Mouse (Mus musculus) stomach, embryonic 14.5 days (tissue): Measurements from ENCODE around the gene S100a7a. TPM values are rescaled to one million over a fixed set of nuclear protein-coding genes. Genes with fewer than 3 reads are reported as not detected.

Experiments
- ATAC-seq: fragments of 200-750 bp; cut with Nextera tagmentation; 2 replicates; pipeline ENCODE4 v1.8.0; 2017; ENCODE audit warnings: low read depth, moderate TSS enrichment; ENCODE audit not compliant: insufficient number of reproducible peaks, insufficient read depth, low FRiP score
- H3K27ac ChIP-seq: fragments of 300-500 bp; sonication (generic); 2 replicates; pipeline ENCODE4 v1.5.1; 2014; ENCODE audit warnings: mild to moderate bottlenecking, low read length, moderate library complexity, mixed read lengths
- H3K27me3 ChIP-seq: fragments of 300-500 bp; sonication (generic); 2 replicates; pipeline ENCODE4 v1.6.1; 2014; ENCODE audit warnings: low read length, control low read depth, mixed read lengths; ENCODE audit not compliant: control insufficient read depth, insufficient read depth
- H3K36me3 ChIP-seq: fragments of 300-500 bp; sonication (generic); 2 replicates; pipeline ENCODE4 v1.6.1; 2014; ENCODE audit warnings: mild to moderate bottlenecking, control low read depth, low read length, moderate library complexity, mixed read lengths; ENCODE audit not compliant: control insufficient read depth, insufficient read depth
- H3K4me1 ChIP-seq: fragments of 300-500 bp; sonication (generic); 2 replicates; pipeline ENCODE4 v1.6.1; 2014; ENCODE audit warnings: low read length, control low read depth, mixed read lengths; ENCODE audit not compliant: control insufficient read depth, insufficient read depth
- H3K4me2 ChIP-seq: fragments of 300-500 bp; sonication (generic); replicated peaks from 2 replicates; pipeline ENCODE4 v1.6.1; 2014; ENCODE audit warnings: low read depth, low read length, control low read depth
- H3K4me3 ChIP-seq: fragments of 300-500 bp; sonication (generic); 2 replicates; pipeline ENCODE4 v1.5.1; 2014; ENCODE audit warnings: low read depth, low read length, control low read depth
- H3K9ac ChIP-seq: fragments of 300-500 bp; sonication (generic); replicated peaks from 2 replicates; pipeline ENCODE4 v1.6.1; 2014; ENCODE audit warnings: low read depth, mild to moderate bottlenecking, control low read depth, low read length, moderate library complexity, mixed read lengths
- H3K9me3 ChIP-seq: fragments of 300-500 bp; sonication (generic); 2 replicates; pipeline ENCODE4 v1.6.1; 2016; ENCODE audit warnings: low read depth, low read length, control low read depth; ENCODE audit not compliant: control insufficient read depth
- WGBS: fragments of 180-500 bp; shearing (Covaris S2); extraction: QIAGEN DNeasy Blood & Tissue Kit; methylation state at CpG from one replicate; pipeline ENCODE4 v1.1.7; 2014; 5-methylcytosine and 5-hydroxymethylcytosine counted together
- polyA plus RNA-seq: library from polyadenylated mRNA; unstranded; fragments of >200 nt; fragmentation: Nextera tagmentation; extraction: Ambion mirVana; gene quantifications from 2 replicates; pipeline ENCODE4 v1.2.1, GENCODE M21; 2014

The S100a7a gene
- not detected in 2 replicates for polyA plus RNA-seq

DNA sequence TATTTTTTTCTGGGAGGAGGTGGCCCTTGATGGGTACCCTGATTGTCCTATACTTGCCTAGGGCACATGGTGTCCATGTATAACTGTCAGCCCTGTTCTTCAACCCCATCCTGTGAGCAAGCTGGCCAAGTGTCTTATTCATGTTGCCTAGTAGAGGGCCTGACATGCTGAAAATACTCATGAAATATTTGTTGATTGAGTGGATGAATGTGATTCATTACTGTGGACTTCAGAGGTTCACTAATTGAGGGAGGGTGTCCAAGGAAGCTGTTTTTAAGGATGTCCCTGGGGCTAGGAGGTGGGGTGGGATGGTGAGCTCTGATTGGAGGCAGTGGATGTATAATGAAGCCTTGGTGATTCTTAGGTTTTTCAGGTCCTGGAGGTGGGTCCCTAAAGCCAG is at the start of gene S100a7a:
TSS of gene S100a7a (plus strand) at position 301 of the 400 bp plus-strand sequence.
- ATAC-seq: no peak
- no peaks in the 10 kb centered on the region for H3K9me3 ChIP-seq

GRCm38 (mm10) chr3:90604416-90604815 is 49.4 kb upstream of the S100a7a start:
- Histone ChIP-seq H3K27me3 (no peaks in the 10 kb centered on the region), H3K9ac (no peak overlapping the region), H3K9me3 (no peaks in the 10 kb centered on the region), H3K4me3 (no peak overlapping the region), H3K27ac (peak overlapping the region; percentile 91), H3K4me2 (no peak overlapping the region), H3K36me3 (no peaks in the 10 kb centered on the region), H3K4me1 (peaks cover 25% of the 10 kb centered on the region)
- 15% methylated on average over 4 of the region's 4 CpGs for WGBS
- ATAC-seq: peak; percentile 80

More for the DNA sequence above, at the start of gene S100a7a:
- H3K4me1 ChIP-seq: no peaks in the 10 kb centered on the region
- H3K27me3 ChIP-seq: no peaks in the 10 kb centered on the region
- no peak within 1 kb of the TSS for H3K27ac ChIP-seq
- H3K4me2 ChIP-seq: no peak within 1 kb of the TSS
- H3K4me3 ChIP-seq: no peak within 1 kb of the TSS
- no peaks in the 10 kb centered on the region for H3K36me3 ChIP-seq
- no peak within 1 kb of the TSS for H3K9ac ChIP-seq

DNA sequence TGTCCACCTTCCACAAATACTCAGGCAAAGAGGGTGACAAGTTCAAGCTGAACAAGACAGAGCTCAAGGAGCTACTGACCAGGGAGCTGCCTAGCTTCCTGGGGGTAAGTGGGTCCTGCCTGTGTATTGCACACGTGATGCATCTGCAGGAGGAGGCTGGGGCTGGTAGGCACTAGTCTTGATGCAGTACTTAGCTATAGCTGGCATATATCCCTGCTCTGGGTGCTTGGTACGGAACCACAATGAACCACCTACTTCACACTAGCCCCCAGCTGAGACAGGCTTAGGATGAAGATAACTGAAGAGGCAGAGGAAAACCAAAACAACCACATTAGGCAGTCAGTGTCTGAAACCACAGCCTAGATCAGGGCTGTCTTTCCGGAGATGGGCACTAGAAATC is 48.8 kb upstream of the S100a7a start:
- 73% methylated on average over 3 of the region's 3 CpGs for WGBS
- Histone ChIP-seq H3K27me3 (no peaks in the 10 kb centered on the region), H3K9me3 (no peaks in the 10 kb centered on the region), H3K9ac (no peak overlapping the region), H3K4me1 (peaks cover 25% of the 10 kb centered on the region), H3K27ac (peak overlapping the region; percentile 91), H3K4me2 (no peak overlapping the region), H3K4me3 (no peak overlapping the region), H3K36me3 (no peaks in the 10 kb centered on the region)
- ATAC-seq: no peak

- no peak overlapping the region for H3K4me2 ChIP-seq
- WGBS: 75% methylated on average over 2 of the region's 2 CpGs
- no peak overlapping the region for H3K4me3 ChIP-seq
- H3K9me3 ChIP-seq: no peaks in the 10 kb centered on the region
- no peaks in the 10 kb centered on the region for H3K36me3 ChIP-seq
- peaks cover 25% of the 10 kb centered on the region for H3K4me1 ChIP-seq
- H3K9ac ChIP-seq: no peak overlapping the region
- no peak for ATAC-seq
- H3K27me3 ChIP-seq: no peaks in the 10 kb centered on the region
- H3K27ac ChIP-seq: peak overlapping the region; percentile 91
Observed at GRCm38 (mm10) chr3:90605736-90606135, 48.1 kb upstream of the S100a7a start.

DNA sequence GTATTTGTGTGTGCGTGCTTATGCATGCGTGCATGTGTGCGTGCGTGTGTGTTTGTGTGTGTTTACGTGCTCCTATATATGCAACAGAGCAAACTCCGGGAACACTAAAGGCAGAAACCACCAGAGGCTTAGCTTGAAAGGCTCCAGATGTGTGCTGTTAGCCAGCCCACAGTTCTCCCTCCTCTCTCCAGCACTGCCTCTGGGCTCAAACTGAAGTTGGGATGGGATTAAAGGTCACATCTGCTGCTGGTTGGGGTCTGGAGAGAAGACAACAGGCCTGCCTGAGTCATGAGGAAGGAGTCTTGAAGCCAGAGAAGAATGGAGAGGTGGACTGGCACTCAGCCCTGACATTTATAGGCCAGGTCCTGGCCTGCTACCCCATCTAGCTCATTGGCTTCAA is 47.6 kb upstream of the S100a7a start:
- Histone ChIP-seq H3K9me3 (no peaks in the 10 kb centered on the region), H3K9ac (no peak overlapping the region), H3K27me3 (no peaks in the 10 kb centered on the region), H3K4me2 (no peak overlapping the region), H3K27ac (peak overlapping the region; percentile 91), H3K36me3 (no peaks in the 10 kb centered on the region), H3K4me1 (peaks cover 25% of the 10 kb centered on the region), H3K4me3 (no peak overlapping the region)
- 63% methylated on average over 6 of the region's 6 CpGs for WGBS
- ATAC-seq: peak; percentile 38; the same call in 1 of the 2 replicates

DNA sequence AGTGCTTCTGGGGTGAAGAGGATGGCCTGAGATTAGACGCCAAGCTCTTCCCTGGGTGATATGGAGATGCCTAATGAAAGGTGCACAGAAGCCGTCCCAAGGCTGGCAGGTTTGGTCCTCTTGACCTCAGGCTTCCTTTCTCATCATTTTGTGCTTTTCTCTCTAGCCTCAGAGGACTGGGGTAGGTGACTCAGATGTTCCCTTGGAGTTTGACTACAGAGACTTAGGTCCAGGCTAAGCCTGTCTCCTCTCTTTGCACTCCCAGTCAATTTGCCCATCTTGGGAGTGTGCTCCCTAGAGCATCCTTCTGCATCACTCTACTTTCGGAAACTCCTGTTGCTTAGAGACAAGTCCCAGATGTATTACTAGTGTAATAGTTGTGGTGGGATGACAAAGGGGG is 46.5 kb upstream of the S100a7a start:
- WGBS: 87% methylated on average over 3 of the region's 3 CpGs

GRCm38 (mm10) chr3:90608223-90608622 is 45.6 kb upstream of the S100a7a start, which contains the start of gene S100a5:
TSS of gene S100a5 (plus strand) at chr3:90608523.
- Histone ChIP-seq H3K9ac (no peak within 1 kb of the TSS), H3K36me3 (no peaks in the 10 kb centered on the region), H3K27me3 (no peaks in the 10 kb centered on the region), H3K27ac (no peak within 1 kb of the TSS), H3K4me1 (peaks cover 25% of the 10 kb centered on the region), H3K4me3 (no peak within 1 kb of the TSS), H3K4me2 (no peak within 1 kb of the TSS), H3K9me3 (no peaks in the 10 kb centered on the region)
- ATAC-seq: no peak
- WGBS: 53% methylated on average over 3 of the region's 3 CpGs

More for the DNA sequence above, 46.5 kb upstream of the S100a7a start:
- H3K4me3 ChIP-seq: no peak overlapping the region
- no peak for ATAC-seq
- no peak overlapping the region for H3K27ac ChIP-seq
- no peaks in the 10 kb centered on the region for H3K9me3 ChIP-seq
- H3K27me3 ChIP-seq: no peaks in the 10 kb centered on the region
- no peak overlapping the region for H3K9ac ChIP-seq
- H3K4me1 ChIP-seq: peaks cover 25% of the 10 kb centered on the region
- no peaks in the 10 kb centered on the region for H3K36me3 ChIP-seq
- no peak overlapping the region for H3K4me2 ChIP-seq

GRCm38 (mm10) chr3:90609102-90609501 is 44.7 kb upstream of the S100a7a start:
- H3K4me2 ChIP-seq: no peak overlapping the region
- peaks cover 25% of the 10 kb centered on the region for H3K4me1 ChIP-seq
- H3K27me3 ChIP-seq: no peaks in the 10 kb centered on the region
- H3K4me3 ChIP-seq: no peak overlapping the region
- no peak for ATAC-seq
- H3K36me3 ChIP-seq: no peaks in the 10 kb centered on the region
- H3K27ac ChIP-seq: no peak overlapping the region
- no peaks in the 10 kb centered on the region for H3K9me3 ChIP-seq
- no peak overlapping the region for H3K9ac ChIP-seq

DNA sequence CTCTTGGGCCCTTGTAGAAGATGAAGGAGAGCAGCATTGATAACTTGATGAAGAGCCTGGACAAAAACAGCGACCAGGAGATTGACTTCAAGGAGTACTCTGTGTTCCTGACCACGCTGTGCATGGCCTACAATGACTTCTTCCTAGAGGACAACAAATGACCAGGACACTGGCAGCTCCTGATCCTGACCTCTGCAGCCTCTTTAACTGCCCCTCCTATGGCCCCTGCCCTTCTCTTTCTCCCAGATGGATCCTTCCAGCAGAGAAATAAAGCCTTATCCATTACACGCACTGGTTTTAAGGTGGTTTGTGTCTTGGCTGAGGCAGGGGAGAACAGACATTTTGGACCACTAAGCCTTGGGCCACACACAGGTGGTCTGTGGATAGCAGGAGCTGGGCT is 42.3 kb upstream of the S100a7a start:
- H3K27me3 ChIP-seq: no peaks in the 10 kb centered on the region
- H3K9ac ChIP-seq: no peak overlapping the region
- no peak for ATAC-seq
- 92% methylated on average over 3 of the region's 3 CpGs for WGBS
- no peaks in the 10 kb centered on the region for H3K36me3 ChIP-seq
- no peak overlapping the region for H3K4me2 ChIP-seq
- H3K9me3 ChIP-seq: no peaks in the 10 kb centered on the region
- peaks cover 16% of the 10 kb centered on the region; the same call in 1 of the 2 replicates for H3K4me1 ChIP-seq
- H3K27ac ChIP-seq: no peak overlapping the region
- no peak overlapping the region for H3K4me3 ChIP-seq
